Mouse (Mus musculus): ENCODE data around the gene Ppip5k2. TPM values are rescaled to one million over a fixed set of nuclear protein-coding genes. Genes with fewer than 3 reads are reported as not detected.

Gene Ppip5k2
- total RNA-seq, 2 experiments from 2014 or later: 22.4 to 31.4 TPM

DNA sequence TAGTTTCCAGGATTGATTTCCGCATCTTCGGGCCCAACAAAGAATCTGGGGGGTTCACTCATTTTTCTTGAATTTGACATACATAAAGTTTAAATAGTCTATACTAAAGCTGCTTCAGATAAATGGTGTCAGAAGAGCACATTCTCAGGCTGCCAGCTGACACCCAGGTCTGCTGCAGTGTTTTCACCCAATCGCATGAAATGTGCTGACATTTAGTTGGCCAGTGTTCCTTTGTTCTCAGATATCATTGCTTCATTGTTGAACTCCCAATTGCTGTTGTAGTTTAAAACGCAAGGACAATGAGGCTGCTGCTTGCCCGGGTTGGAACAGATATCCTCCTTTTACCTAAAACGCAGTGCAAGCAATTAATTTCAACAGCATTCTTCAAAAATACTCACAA is 8.7 kb downstream of the Ppip5k2 start:
- DNase-seq (ENCODE audit: low spot score in 2 of 2): no peak
- intact Hi-C loops (cut with DNase I): no loop called here

DNA sequence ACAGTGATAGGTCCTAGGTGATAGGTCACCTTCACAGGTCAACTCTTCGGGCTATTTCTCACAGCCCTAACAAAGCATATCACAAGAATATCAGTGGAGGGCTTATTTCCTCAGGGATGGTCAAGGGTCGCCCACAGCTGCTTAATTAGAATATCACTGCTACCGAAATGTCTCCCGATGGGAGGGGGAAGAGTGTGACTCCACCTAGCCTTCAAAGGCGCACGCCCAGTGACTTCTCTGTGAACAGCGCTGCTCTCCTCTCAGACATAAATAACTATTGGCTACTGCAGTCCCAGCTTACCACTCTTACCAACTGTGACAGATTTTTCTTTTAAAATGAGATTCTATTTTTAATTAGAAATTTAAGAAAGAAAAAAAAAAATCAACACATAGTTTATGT is 9.6 kb downstream of the Ppip5k2 start:
- intact Hi-C loops (cut with DNase I): no loop called here

DNA sequence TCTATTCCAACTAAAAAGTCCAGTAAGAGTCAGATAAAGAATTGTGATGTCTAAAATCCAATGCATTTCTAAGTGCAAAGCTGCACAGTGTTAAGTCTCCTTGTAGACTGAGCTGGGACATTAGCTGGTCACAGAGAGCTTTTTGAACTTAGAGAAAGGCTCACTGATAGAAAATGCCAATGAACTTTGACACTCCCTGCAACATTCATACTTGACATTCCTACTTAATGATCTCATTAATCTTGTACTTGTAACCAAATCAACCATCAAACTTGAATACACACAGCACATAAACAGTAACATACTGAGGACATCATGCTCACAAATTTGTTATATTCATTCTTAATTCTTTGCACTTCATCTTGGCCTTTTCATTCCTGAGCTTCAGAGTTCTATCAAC is 10.4 kb downstream of the Ppip5k2 start:
- intact Hi-C loops (cut with DNase I): no loop called here
- DNase-seq (ENCODE audit: low spot score in 2 of 2): no peak

More for the DNA sequence above, 9.6 kb downstream of the Ppip5k2 start:
- no peak for DNase-seq (ENCODE audit: low spot score in 2 of 2)

DNA sequence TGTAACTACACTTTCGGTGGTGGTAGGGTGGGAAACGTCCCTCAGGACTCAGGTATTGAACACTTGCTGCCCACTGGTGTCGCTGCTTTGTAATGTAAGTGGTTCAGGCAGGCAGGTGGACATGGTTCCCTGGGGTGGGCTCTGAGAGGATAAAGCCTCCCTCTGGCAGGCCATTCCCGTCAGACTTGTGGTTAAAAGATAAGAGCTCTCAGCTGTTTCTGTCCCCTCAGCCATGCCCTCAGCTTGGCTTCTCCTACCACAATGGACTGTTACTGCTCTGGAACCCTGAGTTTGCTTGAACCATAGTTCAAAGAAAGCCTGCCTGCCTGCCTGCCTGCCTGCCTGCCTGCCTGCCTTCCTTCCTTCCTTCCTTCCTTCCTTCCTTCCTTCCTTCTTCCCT is 15.8 kb downstream of the Ppip5k2 start:
- intact Hi-C loops (cut with DNase I): no loop called here
- no peak for DNase-seq (ENCODE audit: low spot score in 2 of 2)

DNA sequence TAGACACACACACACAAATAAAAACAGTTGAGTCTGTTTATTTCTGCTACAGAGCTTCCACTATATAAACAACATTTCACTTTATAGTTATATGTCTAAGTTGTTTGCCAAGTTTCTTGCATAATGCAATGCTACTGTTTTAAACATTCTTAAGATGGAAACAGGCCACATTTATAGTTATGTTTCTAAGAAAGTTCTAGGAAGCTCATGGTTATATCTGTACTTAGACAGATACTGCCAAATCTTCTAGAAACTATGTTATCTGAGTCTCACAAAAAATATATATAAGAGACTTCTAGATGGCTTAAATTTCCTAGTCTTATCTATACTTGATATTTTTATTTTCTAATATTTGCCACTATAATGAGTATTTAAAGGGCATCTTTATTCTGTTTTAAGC is 17.0 kb downstream of the Ppip5k2 start:
- intact Hi-C loops (cut with DNase I): no loop called here
- DNase-seq (ENCODE audit: low spot score in 2 of 2): no peak

DNA sequence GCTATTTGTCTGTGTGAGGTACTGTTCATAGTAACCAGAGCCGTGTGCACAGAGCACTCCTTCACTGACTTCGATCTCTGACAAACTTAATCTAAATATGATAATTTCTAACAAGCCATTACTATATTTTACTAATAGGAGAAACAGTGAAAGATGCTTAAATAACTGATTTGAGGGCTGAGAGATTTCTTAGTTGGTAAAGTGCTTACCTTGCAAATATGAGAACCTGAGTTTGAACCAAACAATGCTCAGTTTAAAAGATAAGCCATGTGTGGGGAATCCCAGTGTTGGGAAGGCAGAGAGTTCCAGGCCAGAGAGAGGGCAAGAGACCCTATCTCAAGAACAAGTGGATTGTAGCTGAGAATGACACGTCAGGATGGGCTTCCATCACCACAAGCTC is 22.0 kb downstream of the Ppip5k2 start:
- intact Hi-C loops (cut with DNase I): no loop called here
- no peak for DNase-seq (ENCODE audit: low spot score in 2 of 2)

DNA sequence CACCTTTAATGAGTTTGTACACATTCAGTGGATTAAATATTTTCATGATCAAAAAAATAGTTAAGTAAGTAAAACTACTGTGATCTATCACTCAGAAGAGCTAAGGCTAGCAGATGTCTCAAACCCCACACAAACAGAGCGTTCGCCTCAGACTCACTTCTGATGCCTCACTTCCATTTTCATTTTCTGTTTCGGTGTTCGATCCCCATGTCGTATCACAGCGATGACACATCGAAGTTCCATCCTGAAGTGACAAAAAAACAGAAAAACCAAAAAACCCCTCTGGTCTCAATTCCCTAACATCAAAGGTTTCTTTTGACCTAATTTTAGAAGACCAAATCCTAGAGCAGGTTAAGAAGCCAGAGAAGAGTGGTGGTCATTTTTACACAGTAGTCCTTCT is 23.9 kb downstream of the Ppip5k2 start:
- intact Hi-C loops (cut with DNase I): no loop called here
- no peak for DNase-seq (ENCODE audit: low spot score in 2 of 2)

DNA sequence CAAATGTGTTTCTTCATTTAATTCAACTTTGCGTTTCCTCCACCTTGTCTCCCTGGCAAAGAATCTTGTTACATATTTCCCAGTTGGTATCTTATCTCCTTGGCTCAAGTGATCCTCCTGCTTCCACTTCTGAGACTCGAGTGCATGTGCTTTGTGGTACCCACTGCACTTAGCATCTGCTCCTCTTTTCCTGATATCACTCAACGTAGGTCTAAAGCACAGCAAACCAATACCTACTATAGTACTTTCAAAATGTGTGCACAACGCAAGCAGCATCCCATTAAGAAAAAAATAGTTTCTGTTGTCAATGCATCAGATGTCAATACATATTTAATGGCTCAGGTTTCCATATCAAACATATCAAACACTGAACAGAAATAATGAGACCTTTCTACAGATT is 24.5 kb downstream of the Ppip5k2 start:
- intact Hi-C loops (cut with DNase I): no loop called here
- no peak for DNase-seq (ENCODE audit: low spot score in 2 of 2)

DNA sequence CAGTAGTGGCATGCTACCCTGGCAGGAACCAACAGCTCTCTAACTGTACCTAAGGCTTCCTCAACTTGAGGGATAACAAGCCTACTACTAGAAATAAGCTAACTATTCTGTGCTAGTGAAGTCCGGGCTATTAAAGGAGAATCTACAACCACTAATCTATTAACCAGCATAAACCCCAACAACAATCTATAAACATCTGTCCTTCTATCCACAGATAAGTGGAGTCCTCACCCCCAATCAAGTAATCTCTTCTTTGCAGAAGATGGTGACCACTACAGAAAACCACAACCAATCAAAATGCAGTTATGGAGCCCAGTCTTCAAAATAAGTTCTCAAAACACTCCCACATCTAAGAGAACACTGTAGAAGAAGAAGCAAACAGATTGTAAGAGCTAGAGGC is 27.1 kb downstream of the Ppip5k2 start:
- DNase-seq (ENCODE audit: low spot score in 2 of 2): no peak
- intact Hi-C loops (cut with DNase I): no loop called here

DNA sequence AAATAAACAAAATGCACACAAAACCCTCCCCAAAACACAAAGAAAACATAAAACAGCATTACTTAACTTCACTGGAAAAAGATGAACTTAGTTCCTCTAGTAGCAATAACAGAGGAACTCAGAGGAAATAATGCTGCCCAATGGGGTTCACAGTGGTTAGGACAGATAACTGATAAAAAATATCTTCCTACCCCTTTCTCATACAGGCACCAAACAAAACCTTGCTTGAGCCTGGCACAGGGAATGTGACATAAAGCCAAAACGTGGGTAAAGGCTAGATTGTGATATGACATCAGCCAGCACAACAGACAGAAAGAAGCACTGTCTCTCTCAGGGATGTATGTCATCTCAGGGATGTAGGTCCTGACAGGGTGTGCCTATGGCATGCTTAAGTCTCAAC is 40.9 kb downstream of the Ppip5k2 start:
- no peak for DNase-seq (ENCODE audit: low spot score in 2 of 2)
- intact Hi-C loops (cut with DNase I): no loop called here

DNA sequence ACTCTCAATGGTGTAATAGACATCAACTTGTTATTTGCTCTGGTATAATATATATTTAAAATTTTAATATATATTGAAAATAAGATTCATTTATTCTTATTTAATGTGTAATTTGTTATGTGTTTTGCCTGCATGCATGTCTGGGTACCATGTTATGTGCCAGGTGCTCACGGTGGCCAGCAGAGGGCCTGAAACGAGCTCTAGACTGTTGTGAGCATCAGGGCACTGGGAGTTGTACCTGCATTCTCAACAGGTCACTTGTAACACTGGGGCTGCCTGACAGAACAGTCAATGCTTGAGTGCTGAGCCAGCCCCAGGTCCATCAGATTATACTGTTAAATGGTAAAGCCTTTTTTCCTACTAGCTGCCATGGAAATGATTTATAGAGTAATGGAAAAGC is 43.5 kb downstream of the Ppip5k2 start:
- DNase-seq (ENCODE audit: low spot score in 2 of 2): no peak
- intact Hi-C loops (cut with DNase I): no loop called here

DNA sequence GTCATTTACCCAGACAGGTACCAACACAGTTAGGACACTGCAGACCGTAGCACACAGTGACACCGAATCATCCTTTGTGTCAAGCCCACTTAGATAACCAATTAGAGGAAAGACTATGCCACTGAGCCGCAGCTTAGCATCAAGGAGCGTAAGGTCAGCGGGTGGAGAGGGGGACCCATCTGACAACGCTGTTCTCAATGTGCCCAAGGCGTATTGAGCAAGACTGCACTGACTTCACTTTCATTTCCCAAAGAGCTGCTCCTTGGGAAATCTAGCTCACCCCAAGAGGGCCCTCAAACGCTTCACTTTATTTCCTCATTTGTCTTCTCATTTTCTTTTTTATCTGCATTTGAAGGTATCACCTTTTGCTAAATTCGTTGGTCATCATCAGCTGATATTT is 51.8 kb downstream of the Ppip5k2 start:
- intact Hi-C loops (cut with DNase I): no loop called here
- DNase-seq (ENCODE audit: low spot score in 2 of 2): no peak

DNA sequence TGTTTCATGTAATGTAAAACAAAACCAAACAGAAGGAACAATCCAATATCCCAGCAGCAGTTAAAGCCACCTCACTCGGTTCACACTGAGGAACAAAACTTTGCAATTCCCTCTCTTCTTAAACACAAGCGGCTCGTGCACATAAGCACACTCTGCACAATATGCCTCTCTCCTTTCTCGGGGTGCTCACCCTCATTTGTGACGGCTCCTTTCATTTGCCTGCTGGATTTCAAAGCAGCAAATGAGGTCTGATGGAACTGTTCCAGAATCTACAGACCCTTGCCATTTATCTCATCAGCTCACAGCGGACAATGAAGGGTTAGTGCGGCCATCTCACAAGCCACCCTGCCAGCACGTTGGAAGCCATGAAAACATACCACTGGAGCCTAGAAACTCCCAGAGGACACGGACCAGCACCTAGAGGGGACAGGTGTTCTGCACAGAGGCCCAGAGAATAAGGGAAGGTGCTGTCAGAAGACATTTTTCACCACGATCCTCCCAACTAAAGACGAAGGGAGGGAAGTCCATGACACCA is 55.8 kb downstream of the Ppip5k2 start:
- DNase-seq (ENCODE audit: low spot score in 2 of 2): no peak
- intact Hi-C loops (cut with DNase I): no loop called here

DNA sequence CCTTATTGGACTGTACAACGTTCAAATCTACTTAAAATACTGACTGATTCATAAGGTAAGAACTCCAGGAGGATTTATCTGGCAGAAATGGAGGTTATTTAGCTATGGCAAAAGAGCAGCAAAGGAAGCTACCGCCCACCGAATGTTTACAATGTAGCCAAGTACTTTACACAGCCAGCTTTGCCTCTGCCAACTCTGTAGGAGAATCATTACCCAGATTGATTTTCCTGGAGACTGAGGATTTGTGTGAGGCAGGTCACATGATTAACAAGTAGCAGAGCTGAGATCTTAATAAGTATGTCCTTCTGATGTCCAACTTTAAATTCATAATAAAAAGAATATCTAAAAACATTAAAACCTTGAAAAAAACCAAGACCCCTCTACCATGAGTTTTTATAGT is 59.7 kb downstream of the Ppip5k2 start:
- no peak for DNase-seq (ENCODE audit: low spot score in 2 of 2)
- intact Hi-C loops (cut with DNase I): no loop called here

DNA sequence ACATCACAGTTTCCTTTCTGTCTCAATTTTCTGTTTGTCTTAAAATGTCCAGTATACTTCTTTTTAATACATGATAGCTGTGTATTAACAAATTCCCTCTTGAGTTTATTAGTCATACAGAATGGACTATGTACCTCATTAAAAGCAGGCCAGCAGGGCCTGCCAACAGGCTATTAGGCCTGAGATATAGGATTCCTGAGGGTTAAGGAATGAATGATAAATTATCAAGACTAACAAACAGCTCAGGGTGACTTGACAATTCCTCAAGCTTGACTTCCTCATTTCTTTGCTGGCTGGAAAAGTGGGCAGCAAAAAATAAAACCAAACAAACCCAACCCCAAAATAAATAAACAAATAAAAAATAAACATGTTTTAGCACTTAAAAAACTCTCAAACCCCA is 64.8 kb downstream of the Ppip5k2 start:
- intact Hi-C loops (cut with DNase I): no loop called here
- no peak for DNase-seq (ENCODE audit: low spot score in 2 of 2)

DNA sequence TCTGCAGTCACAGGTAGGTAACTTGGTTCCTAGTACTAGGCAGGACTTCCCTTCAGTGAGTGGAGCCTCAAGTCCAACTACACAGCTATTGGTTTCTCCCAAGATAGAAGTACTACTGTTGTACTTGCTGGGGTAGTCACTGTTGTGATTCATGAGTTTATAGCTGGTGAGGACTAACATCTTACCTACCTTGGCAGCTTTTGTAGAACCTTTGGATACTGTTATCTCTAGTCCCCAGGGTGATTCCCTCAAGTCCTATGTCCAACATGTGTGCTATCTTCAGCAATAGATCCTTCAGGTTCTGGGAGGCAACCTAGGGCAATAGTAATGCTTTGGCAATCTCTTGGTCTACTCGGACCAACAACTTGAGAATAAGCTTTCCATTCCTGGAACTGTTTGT is 65.6 kb downstream of the Ppip5k2 start:
- DNase-seq (ENCODE audit: low spot score in 2 of 2): no peak
- intact Hi-C loops (cut with DNase I): no loop called here

DNA sequence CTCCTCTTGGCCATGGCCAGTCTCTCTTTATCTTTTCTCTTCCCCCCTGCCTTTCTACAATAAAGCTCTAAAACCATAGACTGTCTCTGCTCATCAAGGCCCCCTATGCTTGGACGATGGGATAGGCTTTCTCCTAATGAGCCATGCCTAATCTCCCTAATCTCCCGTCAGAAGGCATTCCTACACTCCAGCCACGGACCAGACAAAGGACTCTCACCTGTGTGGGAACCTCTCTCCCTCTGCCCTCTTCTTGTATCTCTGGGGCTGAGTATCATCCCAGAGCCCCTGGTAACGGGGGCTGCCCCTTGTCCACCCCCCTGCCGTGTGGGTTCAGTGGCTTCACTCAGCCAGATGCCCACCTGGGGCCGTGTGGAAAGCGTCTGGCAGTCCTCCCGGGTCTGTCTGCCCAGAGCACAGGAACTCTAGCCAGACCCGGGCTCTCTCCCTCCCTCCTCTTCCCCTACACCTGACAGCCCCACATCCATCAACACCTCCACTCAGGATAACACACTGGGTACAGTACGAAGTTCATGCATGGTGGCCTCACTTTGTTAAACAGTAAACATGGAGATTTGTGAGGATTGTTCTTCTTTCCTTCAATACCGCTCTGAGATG is 71.1 kb downstream of the Ppip5k2 start:
- intact Hi-C loops (cut with DNase I): loop anchor here (10.0 kb wide), 1 partner anchor 664 kb away; no protein-coding TSS in a partner anchor
- no peak for DNase-seq (ENCODE audit: low spot score in 2 of 2)

DNA sequence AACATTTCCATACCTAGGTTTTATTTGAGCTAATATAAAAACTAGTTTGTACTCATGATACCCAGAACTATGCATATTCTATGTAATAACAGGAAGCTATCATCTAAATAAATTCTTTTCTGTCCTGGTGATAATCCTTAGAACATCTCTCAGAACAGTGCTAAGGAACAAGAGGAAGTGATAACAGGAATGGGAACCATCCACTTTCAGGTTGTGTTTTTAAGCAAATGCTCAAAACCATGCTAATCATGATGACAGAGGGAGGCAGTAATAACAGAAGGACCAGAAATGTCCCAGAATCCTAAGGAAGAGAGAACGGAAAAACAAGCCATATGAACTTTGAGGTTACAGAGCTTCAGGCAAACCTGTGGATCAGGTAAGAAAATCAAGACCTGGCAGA is 72.9 kb downstream of the Ppip5k2 start:
- intact Hi-C loops (cut with DNase I): loop anchor here (10.0 kb wide), 1 partner anchor 662 kb away; no protein-coding TSS in a partner anchor
- DNase-seq (ENCODE audit: low spot score in 2 of 2): no peak

DNA sequence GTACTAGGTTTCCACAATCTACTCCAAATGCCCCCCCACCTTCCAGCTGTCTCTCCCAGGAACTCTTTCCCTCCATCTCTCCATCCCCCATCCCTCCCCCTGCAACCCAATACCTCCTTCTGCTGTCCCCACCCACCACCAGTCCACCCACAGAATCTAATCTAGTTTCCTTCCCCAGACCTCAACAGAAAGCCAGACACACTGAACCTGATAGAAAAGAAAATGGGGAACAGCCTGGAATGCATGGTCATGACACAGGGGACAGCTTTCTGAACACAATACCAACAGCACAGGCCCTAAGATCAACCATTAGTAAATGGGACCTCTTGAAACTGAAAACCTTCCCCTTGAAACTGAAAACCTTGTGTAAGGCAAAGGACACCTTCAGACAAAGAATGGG is 76.4 kb downstream of the Ppip5k2 start:
- intact Hi-C loops (cut with DNase I): loop anchor here (10.0 kb wide), 1 partner anchor 659 kb away; no protein-coding TSS in a partner anchor

DNA sequence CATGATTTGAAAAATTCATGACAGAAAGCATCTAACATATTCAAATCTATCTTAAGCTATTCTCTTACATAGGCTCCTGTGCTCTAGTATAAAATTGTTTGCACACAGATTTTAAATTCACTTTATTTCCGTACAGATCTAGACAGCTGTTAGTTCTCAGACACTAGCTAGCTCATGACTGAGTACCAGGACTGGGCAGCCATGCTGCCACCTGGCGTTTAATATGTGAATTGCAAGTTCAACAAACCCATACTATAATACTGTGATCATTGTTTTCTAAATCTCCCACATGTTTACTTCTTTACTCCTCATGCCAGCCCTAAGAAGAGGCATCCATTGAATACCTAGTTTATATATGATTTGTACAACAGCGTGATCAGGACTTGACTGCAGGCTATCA is 81.5 kb downstream of the Ppip5k2 start:
- DNase-seq (ENCODE audit: low spot score in 2 of 2): no peak
- intact Hi-C loops (cut with DNase I): loop anchor here (5.0 kb wide), 1 partner anchor 191 kb away; no protein-coding TSS in a partner anchor

More for the DNA sequence above, 76.4 kb downstream of the Ppip5k2 start:
- DNase-seq (ENCODE audit: low spot score in 2 of 2): no peak

DNA sequence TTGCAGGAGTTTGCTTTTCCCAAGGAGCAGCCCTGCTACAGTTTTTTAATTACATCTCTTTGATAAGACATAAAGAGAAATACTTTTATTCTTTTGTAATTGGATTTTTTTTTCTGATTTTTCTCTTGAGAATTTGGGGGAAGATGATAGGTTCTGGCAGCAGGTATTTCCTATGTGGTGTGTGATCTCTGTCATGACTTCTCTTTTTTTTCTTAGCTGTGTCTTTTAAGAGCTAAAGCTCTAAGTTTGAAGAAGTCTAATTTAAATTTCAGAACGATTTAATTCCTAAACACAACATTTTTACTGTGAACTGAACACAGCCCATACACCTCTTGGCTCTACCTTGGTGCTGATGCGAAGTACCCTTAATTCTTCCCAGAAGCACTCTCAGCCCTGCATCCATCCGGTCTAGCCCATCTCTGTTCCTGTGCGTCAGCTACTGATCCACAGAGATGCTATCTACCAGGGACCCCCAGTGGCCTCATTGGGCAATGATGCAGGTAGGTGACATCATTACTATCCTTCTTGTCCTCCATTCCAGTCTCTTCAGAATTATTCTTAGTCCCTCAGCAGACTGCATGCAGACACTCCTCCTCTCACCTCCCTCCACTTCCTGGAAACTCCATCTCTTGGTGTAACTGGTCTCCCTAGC is 93.6 kb downstream of the Ppip5k2 start:
- no peak for DNase-seq (ENCODE audit: low spot score in 2 of 2)
- intact Hi-C loops (cut with DNase I): no loop called here

Measured in left cerebral cortex, postnatal 36 days (tissue).